Mouse (Mus musculus) macrophage (primary cell): ENCODE data around the gene Arhgef28. TPM values are rescaled to one million over a fixed set of nuclear protein-coding genes. Genes with fewer than 3 reads are reported as not detected.

Experiments used
- H3K27ac ChIP-seq: fragments of 350-480 bp; formaldehyde crosslinking; 2 replicates; pipeline ENCODE4 v1.9.0; 2021
- H3K36me3 ChIP-seq: fragments of 350-480 bp; formaldehyde crosslinking; 2 replicates; pipeline ENCODE4 v1.9.0; 2021; ENCODE audit errors: inconsistent target
- H3K4me3 ChIP-seq: fragments of 350-480 bp; formaldehyde crosslinking; 2 replicates; pipeline ENCODE4 v1.9.0; 2021; ENCODE audit errors: inconsistent target
- H3K79me2 ChIP-seq: fragments of 350-480 bp; formaldehyde crosslinking; 2 replicates; pipeline ENCODE4 v1.9.0; 2021; ENCODE audit errors: inconsistent target
- WGBS: methylation state at CpG from one replicate; pipeline ENCODE4 v1.1.7; 2026; ENCODE audit warnings: inconsistent platforms; ENCODE audit not compliant: missing documents; 5-methylcytosine and 5-hydroxymethylcytosine counted together
- polyA plus RNA-seq: library from polyadenylated mRNA; stranded (reverse); fragments of 250-400 nt; gene quantifications from 3 replicates; pipeline ENCODE4 v1.2.4, GENCODE M21; 2018; ENCODE audit warnings: inconsistent platforms

Arhgef28 gene
- polyA plus RNA-seq, 1 experiment from 2014 or later, result not detected

DNA sequence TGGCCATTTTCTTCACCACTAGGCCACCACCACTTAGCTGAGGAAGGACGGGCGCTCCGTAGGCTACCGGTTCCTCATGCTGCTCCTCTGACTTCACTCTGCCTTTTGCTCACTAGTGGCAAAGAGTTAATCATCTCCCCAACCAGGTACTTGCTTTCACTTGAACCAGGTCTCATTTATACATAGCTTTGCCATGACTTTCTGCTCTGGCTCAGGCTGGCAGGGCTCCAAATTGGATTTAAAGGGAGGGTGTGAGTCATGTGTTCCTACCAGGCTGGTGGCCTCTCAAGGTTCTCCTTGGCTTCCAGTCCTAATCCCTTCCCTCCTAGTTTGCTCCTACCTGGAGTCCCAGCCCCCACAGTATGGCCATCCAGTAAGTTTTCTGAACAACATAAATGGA is 192.5 kb downstream of the Arhgef28 start:
- no peak overlapping the region for H3K4me3 ChIP-seq

DNA sequence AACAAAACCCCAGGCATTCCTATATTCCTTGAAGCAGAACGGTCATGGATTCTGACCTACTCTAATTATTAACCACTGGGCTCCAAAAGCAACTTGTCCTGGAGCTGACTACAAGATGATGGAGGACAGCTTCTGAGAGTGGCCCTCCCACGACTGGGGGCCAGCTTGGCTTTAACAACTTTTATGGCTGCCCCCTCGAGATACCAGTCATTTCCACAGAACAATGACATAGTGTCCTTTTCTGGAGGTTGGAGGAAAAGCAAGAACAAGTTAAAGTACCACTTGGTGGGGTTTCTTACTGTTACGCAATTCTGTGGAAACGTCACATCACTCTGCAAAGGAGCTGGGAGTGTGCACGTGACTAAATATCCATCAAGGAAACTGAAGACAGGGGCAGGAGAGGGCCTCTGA is 194.3 kb downstream of the Arhgef28 start:
- no peak overlapping the region for H3K27ac ChIP-seq
- H3K79me2 ChIP-seq, result no peaks in the 10 kb centered on the region
- no peak overlapping the region for H3K4me3 ChIP-seq
- H3K36me3 ChIP-seq, result no peaks in the 10 kb centered on the region
- WGBS, result 30% methylated on average over 6 of the region's 6 CpGs

More for the DNA sequence above, 192.5 kb downstream of the Arhgef28 start:
- Histone ChIP-seq H3K36me3 (no peaks in the 10 kb centered on the region), H3K79me2 (no peaks in the 10 kb centered on the region), H3K27ac (no peak overlapping the region)
- WGBS, result 95% methylated on average over 4 of the region's 4 CpGs

DNA sequence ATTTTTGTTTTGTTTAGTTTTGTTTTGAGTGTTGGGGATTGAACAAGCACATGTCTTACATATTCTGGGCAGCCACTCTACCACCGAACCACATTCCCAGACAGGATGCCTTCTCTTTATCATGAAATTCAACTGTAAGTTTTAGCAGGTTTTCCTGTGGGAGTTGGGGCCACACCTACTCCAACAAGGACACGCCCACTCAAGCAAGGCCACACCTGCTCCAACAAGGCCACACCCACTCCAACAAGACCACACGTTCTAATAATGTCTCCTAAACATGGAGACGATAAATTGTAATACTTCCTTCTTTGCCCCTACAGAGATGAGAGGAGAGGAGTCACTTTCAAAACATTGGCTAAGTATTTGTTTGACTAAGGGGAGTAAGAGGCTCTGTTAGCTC is 197.2 kb downstream of the Arhgef28 start:
- no peaks in the 10 kb centered on the region for H3K36me3 ChIP-seq
- H3K79me2 ChIP-seq, result no peaks in the 10 kb centered on the region
- H3K4me3 ChIP-seq, result no peak overlapping the region
- H3K27ac ChIP-seq, result no peak overlapping the region
- WGBS, result 26% methylated on average over 4 of the region's 4 CpGs

DNA sequence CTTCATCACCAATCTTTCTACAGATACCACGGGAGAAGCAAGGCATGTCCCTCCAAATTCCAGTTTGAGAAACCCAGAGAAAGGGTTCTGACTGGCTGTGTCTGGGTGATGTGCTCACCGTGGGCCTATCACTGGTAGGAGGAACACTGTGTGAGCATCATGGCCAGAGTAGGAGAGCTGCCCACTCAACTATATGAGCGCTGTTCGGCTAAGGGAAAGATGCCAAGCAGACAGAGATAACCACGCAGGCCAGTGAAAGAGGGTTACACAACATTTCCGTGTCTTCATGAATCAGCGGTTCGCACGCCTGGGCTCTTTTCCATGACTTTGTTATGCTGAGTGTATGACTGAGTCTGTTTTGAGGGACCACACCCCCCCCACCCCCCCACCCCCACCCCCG is 197.7 kb downstream of the Arhgef28 start:
- Histone ChIP-seq H3K79me2 (no peaks in the 10 kb centered on the region), H3K4me3 (no peak overlapping the region), H3K27ac (no peak overlapping the region), H3K36me3 (no peaks in the 10 kb centered on the region)
- WGBS, result 11% methylated on average over 9 of the region's 10 CpGs

DNA sequence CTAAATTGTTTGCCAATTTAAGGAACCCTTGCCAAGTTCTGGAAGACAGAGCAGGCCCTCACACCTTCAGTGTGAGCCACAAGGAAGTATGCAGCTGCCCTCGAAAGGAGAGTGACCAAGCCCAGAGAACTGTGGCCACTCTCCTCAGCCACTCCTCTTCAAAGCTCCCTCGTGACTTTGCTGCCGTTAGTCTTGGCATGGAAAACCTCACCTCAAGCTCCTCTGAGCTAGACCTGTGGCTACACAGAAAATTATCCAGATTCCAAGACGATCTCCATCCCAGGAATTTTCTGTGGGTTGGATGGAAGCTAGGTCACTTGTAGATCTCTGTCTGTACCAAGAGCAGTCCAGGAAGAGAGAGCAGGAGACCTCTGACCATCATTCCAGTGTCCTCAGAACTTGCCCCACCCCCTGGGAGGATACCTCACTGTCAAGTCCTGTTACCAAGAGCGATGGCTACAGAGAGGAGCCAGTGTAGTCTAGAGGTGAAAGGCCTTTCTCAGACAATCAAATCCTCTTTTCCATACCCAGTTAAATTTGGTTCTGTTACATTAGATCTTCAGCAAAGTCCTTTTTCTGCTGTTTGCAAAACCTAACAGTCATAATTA is 200.5 kb downstream of the Arhgef28 start:
- Histone ChIP-seq H3K27ac (no peak overlapping the region), H3K36me3 (no peaks in the 10 kb centered on the region), H3K79me2 (no peaks in the 10 kb centered on the region), H3K4me3 (no peak overlapping the region)
- 85% methylated on average over 5 of the region's 5 CpGs for WGBS

DNA sequence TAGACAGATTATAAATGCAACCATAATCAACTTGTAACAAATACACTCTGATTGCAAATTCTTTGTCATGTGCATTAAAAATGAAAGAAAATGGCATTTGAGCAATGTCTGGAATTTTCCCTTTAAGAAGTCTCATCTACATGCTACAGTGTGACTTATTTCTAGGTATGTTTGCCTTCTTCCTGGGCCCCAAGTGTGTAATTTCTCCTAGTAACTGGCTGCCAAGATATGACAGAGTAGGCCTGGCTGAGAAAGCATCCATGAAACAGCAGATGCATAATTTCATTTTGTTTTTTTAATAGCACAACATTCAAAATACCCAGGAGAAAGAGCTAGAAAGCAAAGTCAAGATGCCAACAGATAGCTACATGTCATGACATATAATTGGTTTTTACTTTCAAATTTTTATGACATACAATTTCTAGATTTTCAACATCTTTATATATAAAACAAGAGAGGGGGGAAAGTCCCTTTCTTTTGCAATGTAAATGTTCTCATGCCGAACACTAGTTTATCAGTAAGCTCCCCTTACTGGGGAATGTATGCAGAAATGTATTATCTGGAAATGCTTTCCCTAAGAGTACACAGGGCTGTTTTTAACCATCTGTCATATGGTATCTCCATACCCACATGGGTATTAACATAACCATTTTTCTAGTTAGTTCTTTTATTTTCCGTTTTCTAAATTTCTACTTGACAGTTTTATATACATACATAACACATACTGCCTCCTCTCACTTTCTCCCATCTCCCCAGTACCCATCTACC is 201.4 kb downstream of the Arhgef28 start:
- H3K36me3 ChIP-seq, result no peaks in the 10 kb centered on the region
- no peak overlapping the region for H3K4me3 ChIP-seq
- H3K27ac ChIP-seq, result no peak overlapping the region
- H3K79me2 ChIP-seq, result no peaks in the 10 kb centered on the region
- 88% methylated on average over 2 of the region's 2 CpGs for WGBS

DNA sequence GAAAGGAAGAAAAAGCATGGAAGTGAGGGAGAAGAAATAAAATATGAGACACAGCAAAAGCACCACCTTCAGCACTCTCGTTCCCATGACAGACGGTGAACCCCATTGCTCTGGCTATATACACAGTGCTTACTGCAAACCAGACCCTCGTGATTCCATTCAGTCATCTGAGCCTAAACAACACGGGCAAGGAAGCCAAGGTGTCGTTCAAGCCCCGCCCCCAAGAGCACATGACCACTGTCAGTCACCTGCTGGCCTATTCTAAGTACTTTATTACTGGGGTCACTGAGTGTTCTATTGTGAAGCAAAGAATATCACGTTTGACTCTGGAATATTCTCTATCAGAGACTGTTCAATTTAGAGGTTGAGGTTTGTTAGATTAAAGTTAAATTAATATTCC is 202.5 kb downstream of the Arhgef28 start:
- H3K4me3 ChIP-seq, result no peak overlapping the region
- no peak overlapping the region for H3K27ac ChIP-seq
- H3K79me2 ChIP-seq, result no peaks in the 10 kb centered on the region
- WGBS, result 78% methylated on average over 7 of the region's 7 CpGs
- H3K36me3 ChIP-seq, result no peaks in the 10 kb centered on the region

DNA sequence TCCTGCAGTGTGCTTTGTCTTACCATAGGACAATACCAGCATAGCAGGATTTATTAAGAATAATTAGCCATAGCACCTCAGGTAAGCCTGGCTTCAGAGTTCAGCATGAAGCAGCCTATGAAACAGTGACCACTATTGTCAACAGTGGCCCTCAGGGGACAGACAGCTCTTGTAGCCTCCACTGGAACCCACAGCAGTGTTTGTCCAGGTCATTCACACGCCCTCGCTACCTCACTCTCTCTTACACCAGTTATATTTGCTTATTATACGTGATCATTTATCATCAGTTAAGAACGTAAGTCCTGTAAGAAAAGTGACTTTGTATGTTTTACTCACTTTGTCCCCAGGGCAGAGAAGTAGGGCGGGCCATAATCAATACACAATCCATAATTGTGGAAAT is 203.6 kb downstream of the Arhgef28 start:
- Histone ChIP-seq H3K79me2 (no peaks in the 10 kb centered on the region), H3K4me3 (no peak overlapping the region), H3K36me3 (no peaks in the 10 kb centered on the region), H3K27ac (no peak overlapping the region)
- 98% methylated on average over 5 of the region's 5 CpGs for WGBS

DNA sequence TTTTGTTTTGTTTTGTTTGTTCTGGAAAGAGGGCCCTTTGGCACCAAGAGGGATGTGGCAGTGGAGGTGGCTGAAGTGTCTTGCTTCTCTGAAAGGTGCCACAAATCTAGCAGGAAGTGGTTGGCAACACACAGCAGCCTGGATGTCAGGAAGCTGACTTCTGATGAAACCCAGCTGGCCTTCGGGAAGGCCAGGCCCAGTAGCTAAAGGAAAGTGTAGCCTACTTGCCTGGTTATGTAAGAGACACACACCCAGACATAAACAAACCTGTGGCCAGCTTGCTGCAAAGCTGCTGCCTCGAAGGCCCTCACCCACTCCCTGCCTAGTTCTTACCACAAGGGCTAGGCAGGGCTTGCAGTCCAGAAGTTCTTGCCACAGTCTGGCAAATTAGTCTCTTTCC is 204.1 kb downstream of the Arhgef28 start:
- H3K27ac ChIP-seq, result no peak overlapping the region
- 4% methylated on average over 2 of the region's 2 CpGs for WGBS

DNA sequence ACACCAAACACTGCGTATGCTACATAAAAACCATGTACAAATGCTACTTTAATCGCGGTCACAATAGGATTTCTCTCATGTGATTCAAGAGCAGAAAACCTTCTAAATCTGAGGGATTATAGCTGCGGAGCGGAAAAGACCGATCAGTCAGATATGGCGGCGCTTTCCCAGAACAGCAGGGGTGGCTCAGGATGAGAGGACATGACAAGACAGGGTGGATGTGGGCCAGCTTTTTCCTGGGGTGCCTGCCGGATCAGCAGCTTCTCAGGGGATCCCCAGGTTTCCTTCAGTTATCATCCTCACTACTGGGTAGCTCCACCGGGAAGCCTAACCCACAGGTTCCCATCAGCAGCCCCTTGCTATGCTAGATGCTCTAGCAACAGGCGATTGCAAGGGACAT is 204.5 kb downstream of the Arhgef28 start:
- 92% methylated on average over 11 of the region's 11 CpGs for WGBS

More for the DNA sequence above, 204.1 kb downstream of the Arhgef28 start:
- H3K36me3 ChIP-seq, result no peaks in the 10 kb centered on the region
- H3K79me2 ChIP-seq, result no peaks in the 10 kb centered on the region
- no peak overlapping the region for H3K4me3 ChIP-seq

DNA sequence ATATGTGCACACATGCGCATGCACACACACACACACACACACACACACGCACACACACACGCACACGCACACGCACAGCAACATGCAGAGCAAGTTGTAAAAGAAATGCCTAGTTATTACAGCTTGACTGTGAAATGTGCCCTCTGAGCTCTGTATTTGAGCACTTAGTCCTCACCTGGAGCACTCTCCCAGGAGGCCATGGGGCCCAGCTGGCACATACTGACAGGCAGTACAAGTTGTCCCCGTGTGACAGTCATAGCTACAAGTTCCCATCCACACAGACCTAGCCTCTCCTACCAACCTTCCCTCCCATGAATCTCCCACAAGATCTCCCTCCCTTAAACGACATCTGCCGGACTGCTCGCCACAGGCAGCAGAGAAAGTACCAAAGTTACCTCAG is 205.4 kb downstream of the Arhgef28 start:
- Histone ChIP-seq H3K27ac (no peak overlapping the region), H3K79me2 (no peaks in the 10 kb centered on the region), H3K36me3 (no peaks in the 10 kb centered on the region), H3K4me3 (no peak overlapping the region)
- WGBS, result 89% methylated on average over 8 of the region's 9 CpGs

More for the DNA sequence above, 204.5 kb downstream of the Arhgef28 start:
- no peak overlapping the region for H3K4me3 ChIP-seq
- no peaks in the 10 kb centered on the region for H3K36me3 ChIP-seq
- no peak overlapping the region for H3K27ac ChIP-seq
- no peaks in the 10 kb centered on the region for H3K79me2 ChIP-seq

DNA sequence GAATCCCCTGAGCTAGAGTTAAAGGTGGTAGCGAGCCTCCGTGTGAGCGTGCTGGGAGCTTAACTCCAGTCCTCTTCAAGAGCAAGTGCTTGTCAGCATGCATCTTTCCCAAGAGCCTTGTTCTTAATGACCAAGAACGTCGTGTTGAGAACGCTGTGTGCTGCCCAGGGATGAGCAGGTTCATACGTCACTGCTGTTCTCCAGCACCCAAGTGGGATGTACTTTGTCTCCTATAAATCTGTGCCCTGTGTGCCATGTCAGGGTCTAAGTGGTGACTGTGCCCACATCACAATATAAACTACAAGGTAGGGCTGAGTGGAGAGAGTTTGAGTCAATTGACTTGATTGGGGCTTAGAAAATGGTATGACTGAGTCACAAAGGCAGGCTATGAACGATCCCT is 207.1 kb downstream of the Arhgef28 start:
- H3K27ac ChIP-seq, result no peak overlapping the region
- no peak overlapping the region for H3K4me3 ChIP-seq
- H3K36me3 ChIP-seq, result no peaks in the 10 kb centered on the region
- 96% methylated on average over 8 of the region's 8 CpGs for WGBS
- H3K79me2 ChIP-seq, result no peaks in the 10 kb centered on the region

DNA sequence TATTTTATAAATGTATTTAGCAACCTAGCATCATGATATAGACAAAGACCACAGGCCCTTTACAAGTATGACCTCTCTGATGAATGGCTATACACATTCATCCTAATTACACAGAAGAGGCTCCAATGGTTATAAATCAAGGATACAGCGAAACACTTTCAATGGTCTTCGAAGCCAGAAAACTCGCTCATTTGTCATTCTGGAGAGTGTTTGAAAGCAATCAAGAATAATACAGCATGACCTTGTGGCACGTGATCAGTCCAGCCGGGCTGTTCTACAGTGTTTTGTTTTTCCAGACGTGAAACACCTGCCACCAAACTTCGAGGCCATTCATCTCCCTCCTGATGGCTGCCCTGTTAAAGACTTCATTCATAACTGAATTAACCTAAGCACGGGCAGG is 207.7 kb downstream of the Arhgef28 start:
- WGBS, result 90% methylated on average over 8 of the region's 8 CpGs
- Histone ChIP-seq H3K27ac (no peak overlapping the region), H3K79me2 (no peaks in the 10 kb centered on the region), H3K36me3 (no peaks in the 10 kb centered on the region), H3K4me3 (no peak overlapping the region)

DNA sequence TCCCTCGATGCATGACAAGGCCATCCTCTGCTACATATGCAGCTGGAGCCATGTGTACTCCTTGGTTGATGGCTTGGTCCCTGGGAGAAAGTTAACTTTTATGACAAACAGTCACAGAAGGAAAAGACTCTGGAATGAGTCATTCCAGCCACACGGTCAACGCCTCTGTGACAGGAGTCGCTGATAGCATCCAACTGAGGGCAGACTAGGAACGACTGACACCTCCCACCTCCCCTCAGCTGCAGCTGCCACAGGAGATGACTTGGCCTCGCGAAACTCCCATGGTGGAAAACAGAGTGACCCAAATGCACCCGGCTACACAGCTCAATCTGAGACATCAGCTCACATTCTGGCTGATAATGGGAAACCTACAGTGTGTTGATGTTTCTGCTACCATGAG is 215.3 kb downstream of the Arhgef28 start:
- H3K4me3 ChIP-seq, result no peak overlapping the region
- 78% methylated on average over 8 of the region's 8 CpGs for WGBS
- H3K27ac ChIP-seq, result no peak overlapping the region
- no peaks in the 10 kb centered on the region for H3K36me3 ChIP-seq
- H3K79me2 ChIP-seq, result no peaks in the 10 kb centered on the region

DNA sequence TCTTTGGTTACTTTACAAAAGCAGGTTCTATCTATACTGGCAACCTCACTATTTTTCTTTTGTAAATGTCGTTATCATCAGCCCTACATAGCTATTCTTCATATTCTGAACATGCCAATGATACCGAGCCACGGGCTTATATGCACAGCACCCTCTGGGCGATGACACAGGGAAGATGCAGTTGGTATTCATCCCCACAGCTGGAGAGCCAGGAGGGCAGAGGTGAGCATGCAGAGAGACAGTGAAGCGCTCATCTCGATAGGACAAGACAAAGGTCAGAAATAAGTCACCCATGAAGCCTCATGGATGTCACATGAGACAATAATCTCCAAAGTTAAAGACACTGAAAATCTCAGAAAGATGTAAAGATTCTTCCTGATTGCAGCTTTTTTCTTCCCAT is 217.4 kb downstream of the Arhgef28 start:
- Histone ChIP-seq H3K79me2 (no peaks in the 10 kb centered on the region), H3K4me3 (no peak overlapping the region), H3K36me3 (no peaks in the 10 kb centered on the region), H3K27ac (no peak overlapping the region)
- WGBS, result 94% methylated on average over 6 of the region's 6 CpGs
